Mouse (Mus musculus): Measurements from ENCODE around the gene Zfp619. TPM values are rescaled to one million over a fixed set of nuclear protein-coding genes. Genes with fewer than 3 reads are reported as not detected.
"Not testable (repeated sequence)": the region's sequence is repeated elsewhere in the genome, so short reads cannot be mapped to it uniquely, and the experiment has no call there.

Zfp619 gene
- polyA plus RNA-seq, 1 experiment from 2014 or later = 0.91 TPM

- no peak for TF ChIP-seq EP300 (IDR thresholded peaks at IDR 0.05)
- no peak for TF ChIP-seq CTCF (IDR thresholded peaks at IDR 0.05)
- 84% methylated on average over 1 of the region's 1 CpGs for WGBS
- Histone ChIP-seq H3K9me3 (ENCODE audit: low read length) (no peaks in the 10 kb centered on the region), H3K4me2 (replicated peaks; ENCODE audit: low read depth, low read length) (peak overlapping the region; percentile 58), H3K27ac (ENCODE audit: low read length) (no peak overlapping the region), H3K36me3 (ENCODE audit: insufficient read depth, low read length) (no peaks in the 10 kb centered on the region), H3K9ac (replicated peaks; ENCODE audit: low read depth) (no peak overlapping the region; the same call in 1 of the 2 replicates), H3K27me3 (replicated peaks; ENCODE audit: insufficient read depth, low read length) (no peaks in the 10 kb centered on the region), H3K4me3 (ENCODE audit: low read depth, low read length) (peak overlapping the region; percentile 44), H3K4me1 (ENCODE audit: insufficient read depth, low read depth, low read length) (no peaks in the 10 kb centered on the region)
- ATAC-seq (no peak), DNase-seq (ENCODE audit: low spot score) (no peak)
Observed at GRCm38 (mm10) chr7:39588037-39588436, 70.5 kb downstream of the Zfp619 start.

- WGBS = under 1% methylated on average over 34 of the region's 62 CpGs
- H3K4me1 ChIP-seq (ENCODE audit: insufficient read depth, low read depth, low read length); H3K36me3 ChIP-seq (ENCODE audit: insufficient read depth, low read length); H3K27me3 ChIP-seq (replicated peaks; ENCODE audit: insufficient read depth, low read length); H3K27ac ChIP-seq (ENCODE audit: low read length); H3K9me3 ChIP-seq (ENCODE audit: low read length): not testable (repeated sequence)
- Histone ChIP-seq H3K4me3 (ENCODE audit: low read depth, low read length) (peak overlapping the region; percentile 44), H3K9ac (replicated peaks; ENCODE audit: low read depth) (peak overlapping the region; percentile 23; the same call in 1 of the 2 replicates), H3K4me2 (replicated peaks; ENCODE audit: low read depth, low read length) (peak overlapping the region; percentile 58)
- ATAC-seq (peak; percentile 92), DNase-seq (ENCODE audit: low spot score) (peak; percentile 42)
Observed at GRCm38 (mm10) chr7:39588471-39589041, 71.0 kb downstream of the Zfp619 start.

GRCm38 (mm10) chr7:39589044-39589443 is 71.5 kb downstream of the Zfp619 start:
- H3K36me3 ChIP-seq (ENCODE audit: insufficient read depth, low read length); H3K4me1 ChIP-seq (ENCODE audit: insufficient read depth, low read depth, low read length); H3K27ac ChIP-seq (ENCODE audit: low read length); DNase-seq (ENCODE audit: low spot score); H3K9ac ChIP-seq (replicated peaks; ENCODE audit: low read depth); H3K27me3 ChIP-seq (replicated peaks; ENCODE audit: insufficient read depth, low read length); ATAC-seq; H3K9me3 ChIP-seq (ENCODE audit: low read length): not testable (repeated sequence)
- 42% methylated on average over 7 of the region's 7 CpGs for WGBS
- H3K4me3 ChIP-seq (ENCODE audit: low read depth, low read length) = peak overlapping the region; percentile 44; the same call in 1 of the 2 replicates
- H3K4me2 ChIP-seq (replicated peaks; ENCODE audit: low read depth, low read length) = peak overlapping the region; percentile 58

Other genes with a start within 250 kb of the Zfp619 start
- not detected in 2 replicates for gene Gm5114, start 104.6 kb upstream of the Zfp619 start, polyA plus RNA-seq (2015; fragmentation: Nextera tagmentation; extraction: Ambion mirVana)

Measured in lung, postnatal 0 days (tissue).